Mouse (Mus musculus) limb, embryonic 11.5 days (tissue): ENCODE data around the gene Qrich2. TPM values are rescaled to one million over a fixed set of nuclear protein-coding genes. Genes with fewer than 3 reads are reported as not detected.
"Not testable (repeated sequence)": the region's sequence is repeated elsewhere in the genome, so short reads cannot be mapped to it uniquely, and the experiment has no call there.

Experiments used
- ATAC-seq: fragments of 200-750 bp; cut with Nextera tagmentation; 2 replicates; pipeline ENCODE4 v1.8.0; 2017; ENCODE audit warnings: low read depth; ENCODE audit not compliant: insufficient number of reproducible peaks, low FRiP score, low TSS enrichment
- DNase-seq: peaks from one replicate; pipeline ENCODE4 v3.0.0-alpha.2; 2015; ENCODE audit warnings: low spot score
- H3K27ac ChIP-seq: fragments of 300-500 bp; sonication (generic); replicated peaks from 2 replicates; pipeline ENCODE4 v1.5.1; 2014; ENCODE audit warnings: low read depth, mild to moderate bottlenecking, low read length
- H3K27me3 ChIP-seq: fragments of 300-500 bp; sonication (generic); 2 replicates; pipeline ENCODE4 v1.6.1; 2014; ENCODE audit warnings: mild to moderate bottlenecking, low read length, mixed read lengths; ENCODE audit not compliant: control insufficient read depth, insufficient read depth
- H3K36me3 ChIP-seq: fragments of 300-500 bp; sonication (generic); 2 replicates; pipeline ENCODE4 v1.6.1; 2014; ENCODE audit warnings: mild to moderate bottlenecking, low read length, moderate library complexity, mixed read lengths; ENCODE audit not compliant: control insufficient read depth, insufficient read depth
- H3K4me1 ChIP-seq: fragments of 300-500 bp; sonication (generic); 2 replicates; pipeline ENCODE4 v1.6.1; 2014; ENCODE audit warnings: low read length, mixed read lengths; ENCODE audit not compliant: control insufficient read depth, insufficient read depth
- H3K4me2 ChIP-seq: fragments of 300-500 bp; sonication (generic); 2 replicates; pipeline ENCODE4 v1.6.1; 2014; ENCODE audit warnings: low read depth, mild to moderate bottlenecking, moderate library complexity; ENCODE audit not compliant: severe bottlenecking
- H3K4me3 ChIP-seq: fragments of 300-500 bp; sonication (generic); 2 replicates; pipeline ENCODE4 v1.5.1; 2014; ENCODE audit warnings: low read depth, low read length
- H3K9ac ChIP-seq: fragments of 300-500 bp; sonication (generic); 2 replicates; pipeline ENCODE4 v1.6.1; 2014; ENCODE audit warnings: mild to moderate bottlenecking, low read length
- H3K9me3 ChIP-seq: fragments of 300-500 bp; sonication (generic); 2 replicates; pipeline ENCODE4 v1.6.1; 2016; ENCODE audit warnings: low read length; ENCODE audit not compliant: control insufficient read depth
- WGBS: fragments of 180-500 bp; shearing (Covaris S2); extraction: QIAGEN DNeasy Blood & Tissue Kit; methylation state at CpG from one replicate; pipeline ENCODE4 v1.1.7; 2014; 5-methylcytosine and 5-hydroxymethylcytosine counted together
- polyA plus RNA-seq: library from polyadenylated mRNA; unstranded; fragments of >200 nt; fragmentation: Nextera tagmentation; extraction: Ambion mirVana; gene quantifications from 2 replicates; pipeline ENCODE4 v1.2.1, GENCODE M21; 2014

The Qrich2 gene
- polyA plus RNA-seq, 1 experiment from 2014 or later, result 0.37 TPM

- DNase-seq (no peak), ATAC-seq (no peak)
- Histone ChIP-seq H3K9me3 (no peaks in the 10 kb centered on the region), H3K27me3 (no peaks in the 10 kb centered on the region), H3K36me3 (no peaks in the 10 kb centered on the region), H3K4me1 (no peaks in the 10 kb centered on the region), H3K9ac (no peak overlapping the region), H3K27ac (no peak overlapping the region), H3K4me3 (no peak overlapping the region), H3K4me2 (no peak overlapping the region)
- 88% methylated on average over 5 of the region's 5 CpGs for WGBS
Measured at GRCm38 (mm10) chr11:116493191-116493590, 27.1 kb upstream of the Qrich2 start.

DNA sequence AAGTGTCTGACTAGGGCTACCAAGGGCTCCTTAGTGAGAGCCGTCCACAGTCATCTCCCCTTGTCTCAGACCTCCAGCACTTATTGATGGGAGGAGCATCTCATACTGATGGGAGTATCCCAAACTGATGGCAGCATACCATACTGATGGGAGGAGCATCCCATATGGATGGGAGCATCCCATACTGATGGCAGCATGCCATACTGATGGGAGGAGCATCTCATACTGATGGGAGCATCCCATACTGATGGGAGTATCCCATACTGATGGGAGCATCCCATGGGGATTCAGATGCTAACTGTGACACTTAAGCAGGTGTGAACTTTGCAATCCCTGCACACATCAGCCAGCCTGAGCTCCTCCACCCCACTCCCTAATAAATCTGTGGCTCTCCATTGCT is 26.5 kb upstream of the Qrich2 start:
- not testable (repeated sequence) for H3K9ac ChIP-seq, H3K4me1 ChIP-seq, H3K4me2 ChIP-seq, H3K27ac ChIP-seq, H3K36me3 ChIP-seq, ATAC-seq, H3K4me3 ChIP-seq, H3K27me3 ChIP-seq, DNase-seq, H3K9me3 ChIP-seq
- 83% methylated on average over 1 of the region's 1 CpGs for WGBS

- Histone ChIP-seq H3K4me1 (no peaks in the 10 kb centered on the region), H3K9me3 (no peaks in the 10 kb centered on the region), H3K27me3 (no peaks in the 10 kb centered on the region), H3K36me3 (peaks cover 5% of the 10 kb centered on the region; the same call in 1 of the 2 replicates), H3K27ac (no peak overlapping the region), H3K4me3 (no peak overlapping the region; the same call in 1 of the 2 replicates), H3K9ac (no peak overlapping the region), H3K4me2 (no peak overlapping the region)
- WGBS, result 74% methylated on average over 6 of the region's 6 CpGs
- ATAC-seq (no peak), DNase-seq (no peak)
Measured at GRCm38 (mm10) chr11:116491338-116491737, 25.3 kb upstream of the Qrich2 start.

GRCm38 (mm10) chr11:116490232-116491107 is 24.4 kb upstream of the Qrich2 start:
- Histone ChIP-seq H3K27ac (peak overlapping the region; percentile 61), H3K9me3 (no peaks in the 10 kb centered on the region), H3K9ac (peak overlapping the region; percentile 96), H3K4me2 (peak overlapping the region; percentile 74), H3K4me1 (no peaks in the 10 kb centered on the region), H3K36me3 (peaks cover 5% of the 10 kb centered on the region; the same call in 1 of the 2 replicates), H3K27me3 (no peaks in the 10 kb centered on the region), H3K4me3 (peak overlapping the region; percentile 100)
- WGBS, result under 1% methylated on average over 57 of the region's 62 CpGs
- ATAC-seq, result peak; percentile 87
- peak; percentile 95 for DNase-seq

GRCm38 (mm10) chr11:116489771-116490231 is 23.8 kb upstream of the Qrich2 start:
- peaks cover 9% of the 10 kb centered on the region; the same call in 1 of the 2 replicates for H3K36me3 ChIP-seq
- ATAC-seq, result peak; percentile 41
- H3K27ac ChIP-seq, result peak overlapping the region; percentile 61
- H3K27me3 ChIP-seq, result no peaks in the 10 kb centered on the region
- H3K9ac ChIP-seq, result peak overlapping the region; percentile 96
- peak overlapping the region; percentile 100 for H3K4me3 ChIP-seq
- under 1% methylated on average over 38 of the region's 39 CpGs for WGBS
- no peaks in the 10 kb centered on the region for H3K4me1 ChIP-seq
- H3K4me2 ChIP-seq, result peak overlapping the region; percentile 74
- peak; percentile 69 for DNase-seq
- no peaks in the 10 kb centered on the region for H3K9me3 ChIP-seq

DNA sequence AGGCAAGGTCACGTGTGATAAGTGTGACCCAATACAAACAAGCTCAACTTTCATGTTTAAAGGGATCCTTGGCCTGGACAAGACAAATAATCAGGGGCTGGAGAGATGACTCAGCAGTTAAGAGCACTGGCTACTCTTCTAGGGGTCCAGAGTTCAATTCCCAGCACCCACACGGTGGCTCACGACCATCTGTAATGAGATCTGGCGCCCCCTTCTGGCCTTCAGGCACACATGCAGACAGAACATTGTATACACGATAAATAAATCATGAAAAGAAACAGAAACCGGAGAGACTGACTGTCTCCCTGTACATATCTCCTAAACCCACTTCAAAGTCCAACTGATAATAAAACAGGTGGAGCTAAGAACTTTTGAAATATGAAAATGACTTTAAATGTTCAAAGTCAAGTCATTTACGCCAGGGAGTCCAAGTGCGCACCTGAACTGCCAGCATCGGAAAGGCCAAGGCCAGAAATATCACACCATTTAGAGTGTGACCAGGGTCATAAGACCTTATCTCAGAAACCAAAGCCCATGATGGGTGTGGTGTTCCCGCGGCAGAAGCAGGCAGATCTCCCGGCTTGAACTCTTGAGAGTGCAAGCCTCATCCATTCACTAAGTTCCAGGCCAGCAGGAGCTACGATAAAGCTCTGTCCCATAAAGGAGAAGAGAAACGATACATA is 22.8 kb upstream of the Qrich2 start:
- Histone ChIP-seq H3K4me1 (no peaks in the 10 kb centered on the region), H3K9me3 (no peaks in the 10 kb centered on the region), H3K36me3 (peaks cover 10% of the 10 kb centered on the region; the same call in 1 of the 2 replicates), H3K4me3 (peak overlapping the region; percentile 100), H3K9ac (peak overlapping the region; percentile 96), H3K27ac (no peak overlapping the region), H3K4me2 (peak overlapping the region; percentile 74), H3K27me3 (no peaks in the 10 kb centered on the region)
- ATAC-seq (no peak), DNase-seq (no peak)
- 77% methylated on average over 14 of the region's 14 CpGs for WGBS

GRCm38 (mm10) chr11:116488207-116488606 is 22.2 kb upstream of the Qrich2 start:
- Histone ChIP-seq H3K27me3 (no peaks in the 10 kb centered on the region), H3K4me2 (no peak overlapping the region), H3K27ac (no peak overlapping the region), H3K9me3 (no peaks in the 10 kb centered on the region), H3K36me3 (peaks cover 14% of the 10 kb centered on the region; the same call in 1 of the 2 replicates), H3K4me3 (no peak overlapping the region), H3K9ac (no peak overlapping the region), H3K4me1 (no peaks in the 10 kb centered on the region)
- ATAC-seq, result no peak
- DNase-seq, result no peak

DNA sequence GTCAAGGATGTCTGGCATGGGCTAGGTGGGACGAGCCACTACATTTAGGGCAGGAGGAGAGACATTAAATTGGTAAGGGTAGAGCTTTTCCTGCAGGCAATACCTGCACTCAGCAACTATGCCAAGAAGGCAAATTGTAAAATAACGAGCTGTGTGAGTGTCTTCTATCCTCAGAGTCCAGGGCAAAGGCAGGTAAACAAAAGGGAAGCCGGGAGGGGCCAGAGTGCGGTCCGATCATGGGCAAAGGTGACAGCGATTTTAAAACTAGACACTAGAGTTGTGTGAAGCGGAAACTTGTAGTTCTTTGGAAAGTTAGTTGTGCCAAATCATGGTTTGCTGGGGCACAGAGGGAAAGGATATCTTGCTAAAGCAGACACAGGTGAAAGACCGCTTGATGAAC is 18.2 kb upstream of the Qrich2 start:
- 91% methylated on average over 8 of the region's 8 CpGs for WGBS

More for the DNA sequence above, 18.2 kb upstream of the Qrich2 start:
- H3K27ac ChIP-seq, result no peak overlapping the region
- H3K36me3 ChIP-seq, result peaks cover 34% of the 10 kb centered on the region
- H3K27me3 ChIP-seq, result no peaks in the 10 kb centered on the region
- H3K4me2 ChIP-seq, result no peak overlapping the region
- no peak overlapping the region for H3K4me3 ChIP-seq
- ATAC-seq (no peak), DNase-seq (no peak)
- H3K9ac ChIP-seq, result no peak overlapping the region
- no peaks in the 10 kb centered on the region for H3K9me3 ChIP-seq
- H3K4me1 ChIP-seq, result no peaks in the 10 kb centered on the region
